Mouse (Mus musculus) forebrain, embryonic 16.5 days (tissue): ENCODE data around the gene Best2. TPM values are rescaled to one million over a fixed set of nuclear protein-coding genes. Genes with fewer than 3 reads are reported as not detected.

ENCODE experiments used
- ATAC-seq: fragments of 200-750 bp; cut with Nextera tagmentation; 2 replicates; pipeline ENCODE4 v1.8.0; 2017; ENCODE audit warnings: mild to moderate bottlenecking, moderate library complexity
- H3K27ac ChIP-seq: fragments of 300-500 bp; sonication (generic); 2 replicates; pipeline ENCODE4 v1.5.1; 2014; ENCODE audit warnings: low read length, control low read depth
- H3K27me3 ChIP-seq: fragments of 300-500 bp; sonication (generic); replicated peaks from 2 replicates; pipeline ENCODE4 v1.6.1; 2014; ENCODE audit warnings: low read length; ENCODE audit not compliant: control insufficient read depth, insufficient read depth
- H3K36me3 ChIP-seq: fragments of 300-500 bp; sonication (generic); 2 replicates; pipeline ENCODE4 v1.6.1; 2014; ENCODE audit not compliant: control insufficient read depth, insufficient read depth
- H3K4me1 ChIP-seq: fragments of 300-500 bp; sonication (generic); replicated peaks from 2 replicates; pipeline ENCODE4 v1.6.1; 2014; ENCODE audit warnings: low read length; ENCODE audit not compliant: control insufficient read depth, insufficient read depth
- H3K4me2 ChIP-seq: fragments of 300-500 bp; sonication (generic); 2 replicates; pipeline ENCODE4 v1.6.1; 2014; ENCODE audit warnings: mild to moderate bottlenecking, low read length, control low read depth
- H3K4me3 ChIP-seq: fragments of 300-500 bp; sonication (generic); replicated peaks from 2 replicates; pipeline ENCODE4 v1.5.1; 2014; ENCODE audit warnings: mild to moderate bottlenecking, low read length, control low read depth
- H3K9ac ChIP-seq: fragments of 300-500 bp; sonication (generic); replicated peaks from 2 replicates; pipeline ENCODE4 v1.6.1; 2014; ENCODE audit warnings: low read depth, low read length, control low read depth
- H3K9me3 ChIP-seq: fragments of 300-500 bp; sonication (generic); 2 replicates; pipeline ENCODE4 v1.6.1; 2016; ENCODE audit warnings: low read length; ENCODE audit not compliant: control insufficient read depth
- WGBS: fragments of 180-500 bp; shearing (Covaris S2); extraction: QIAGEN DNeasy Blood & Tissue Kit; methylation state at CpG from one replicate; pipeline ENCODE4 v1.1.7; 2014; 5-methylcytosine and 5-hydroxymethylcytosine counted together
- polyA plus RNA-seq: library from polyadenylated mRNA; unstranded; fragments of >200 nt; fragmentation: Nextera tagmentation; extraction: Ambion mirVana; gene quantifications from 2 replicates; pipeline ENCODE4 v1.2.1, GENCODE M21; 2015

The Best2 gene
- polyA plus RNA-seq, 1 experiment from 2014 or later, result not detected

DNA sequence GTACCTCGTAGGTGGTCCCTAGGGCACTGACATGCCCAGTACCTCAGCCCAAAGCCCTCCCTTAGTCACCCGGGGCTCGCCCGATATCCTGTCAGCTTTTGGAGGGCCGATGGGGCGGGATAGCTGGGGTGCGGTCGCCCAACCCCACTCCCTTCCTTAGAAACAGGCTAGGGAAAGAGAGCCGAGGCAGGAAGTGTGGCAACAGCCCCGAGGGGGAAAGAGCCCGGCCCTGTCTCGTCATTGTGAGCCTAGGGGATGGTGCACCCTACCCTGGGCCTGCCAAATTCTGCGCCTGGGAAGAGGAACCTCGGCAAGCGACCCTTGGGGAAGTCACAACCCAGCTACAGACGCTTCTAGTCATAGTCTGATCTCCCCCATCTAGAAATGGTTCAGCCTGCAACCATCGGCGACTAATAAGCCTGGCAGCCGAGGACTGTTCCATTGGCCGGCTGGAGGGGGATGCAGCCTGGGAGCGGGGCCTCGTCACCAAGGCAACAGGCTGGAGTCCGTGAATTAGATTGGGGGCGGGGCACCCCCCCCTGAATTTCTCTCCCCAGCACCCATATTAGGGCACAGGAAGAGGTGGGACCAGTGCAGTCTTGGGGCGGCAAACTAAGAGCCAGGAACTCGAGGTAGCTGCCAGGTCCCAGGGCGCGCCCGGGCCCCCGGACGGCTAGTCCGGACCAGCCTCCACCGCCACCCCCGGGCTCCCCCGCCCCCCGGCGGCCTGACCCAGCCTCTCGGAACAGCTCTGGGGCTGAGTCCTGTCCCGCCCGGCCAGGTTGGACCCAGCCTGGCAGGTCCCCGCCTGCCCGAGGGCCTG lies 34.5 kb downstream of the Best2 start:
- H3K27me3 ChIP-seq, result peaks cover 20% of the 10 kb centered on the region
- peak overlapping the region; percentile 46 for H3K27ac ChIP-seq
- H3K9me3 ChIP-seq, result no peaks in the 10 kb centered on the region
- peak; percentile 45 for ATAC-seq
- H3K9ac ChIP-seq, result peak overlapping the region; percentile 51
- H3K4me2 ChIP-seq, result peak overlapping the region; percentile 57
- peak overlapping the region; percentile 40 for H3K4me3 ChIP-seq
- WGBS, result 3% methylated on average over 42 of the region's 42 CpGs
- peaks cover 4% of the 10 kb centered on the region; the same call in 1 of the 2 replicates for H3K36me3 ChIP-seq
- peaks cover 64% of the 10 kb centered on the region for H3K4me1 ChIP-seq

GRCm38 (mm10) chr8:84978248-84978940 lies 35.9 kb downstream of the Best2 start, which contains the start of gene Junb:
Gene Junb, minus strand, starts transcription at chr8:84978718.
- Histone ChIP-seq H3K4me3 (peak within 1 kb of the TSS; percentile 57), H3K9me3 (no peaks in the 10 kb centered on the region), H3K36me3 (peaks cover 4% of the 10 kb centered on the region; the same call in 1 of the 2 replicates), H3K27me3 (peaks cover 20% of the 10 kb centered on the region), H3K4me2 (peak within 1 kb of the TSS; percentile 91), H3K9ac (peak within 1 kb of the TSS; percentile 67), H3K27ac (peak within 1 kb of the TSS; percentile 12), H3K4me1 (peaks cover 61% of the 10 kb centered on the region)
- peak; percentile 51 for ATAC-seq
- under 1% methylated on average over 63 of the region's 63 CpGs for WGBS

DNA sequence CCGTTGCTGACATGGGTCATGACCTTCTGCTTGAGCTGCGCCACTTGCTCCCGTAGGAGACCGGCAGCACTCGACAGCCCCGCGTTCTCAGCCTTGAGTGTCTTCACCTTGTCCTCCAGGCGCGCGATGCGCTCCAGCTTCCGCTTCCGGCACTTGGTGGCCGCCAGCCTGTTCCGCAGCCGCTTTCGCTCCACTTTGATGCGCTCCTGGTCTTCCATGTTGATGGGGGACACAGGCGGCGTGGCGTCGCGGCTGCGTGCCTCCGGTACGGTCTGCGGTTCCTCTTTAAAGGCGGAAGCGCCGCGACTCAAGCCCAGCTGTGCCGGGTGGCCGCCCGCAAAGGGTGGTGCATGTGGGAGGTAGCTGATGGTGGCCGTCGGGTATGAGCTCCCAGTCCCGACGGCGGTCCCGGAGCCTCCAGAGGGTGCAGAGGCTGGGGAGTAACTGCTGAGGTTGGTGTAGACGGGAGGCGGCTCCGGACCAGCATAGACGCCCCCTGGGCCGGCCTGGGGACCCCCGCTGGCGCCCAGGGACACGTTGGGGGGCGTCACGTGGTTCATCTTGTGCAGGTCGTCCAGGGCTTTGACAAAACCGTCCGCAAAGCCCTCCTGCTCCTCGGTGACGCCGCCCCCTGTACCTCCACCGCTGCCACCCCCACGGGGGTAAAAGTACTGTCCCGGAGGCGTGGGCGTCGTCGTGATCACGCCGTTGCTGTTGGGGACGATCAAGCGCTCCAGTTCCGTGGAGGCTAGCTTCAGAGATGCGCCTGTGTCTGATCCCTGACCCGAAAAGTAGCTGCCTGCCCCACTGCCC lies 36.7 kb downstream of the Best2 start:
- H3K27ac ChIP-seq, result no peak overlapping the region; the same call in 1 of the 2 replicates
- ATAC-seq, result no peak
- peak overlapping the region; percentile 57 for H3K4me3 ChIP-seq
- H3K36me3 ChIP-seq, result peaks cover 4% of the 10 kb centered on the region; the same call in 1 of the 2 replicates
- peaks cover 61% of the 10 kb centered on the region for H3K4me1 ChIP-seq
- peaks cover 20% of the 10 kb centered on the region for H3K27me3 ChIP-seq
- H3K9ac ChIP-seq, result peak overlapping the region; percentile 67
- H3K4me2 ChIP-seq, result peak overlapping the region; percentile 91
- 1% methylated on average over 70 of the region's 70 CpGs for WGBS
- no peaks in the 10 kb centered on the region for H3K9me3 ChIP-seq

DNA sequence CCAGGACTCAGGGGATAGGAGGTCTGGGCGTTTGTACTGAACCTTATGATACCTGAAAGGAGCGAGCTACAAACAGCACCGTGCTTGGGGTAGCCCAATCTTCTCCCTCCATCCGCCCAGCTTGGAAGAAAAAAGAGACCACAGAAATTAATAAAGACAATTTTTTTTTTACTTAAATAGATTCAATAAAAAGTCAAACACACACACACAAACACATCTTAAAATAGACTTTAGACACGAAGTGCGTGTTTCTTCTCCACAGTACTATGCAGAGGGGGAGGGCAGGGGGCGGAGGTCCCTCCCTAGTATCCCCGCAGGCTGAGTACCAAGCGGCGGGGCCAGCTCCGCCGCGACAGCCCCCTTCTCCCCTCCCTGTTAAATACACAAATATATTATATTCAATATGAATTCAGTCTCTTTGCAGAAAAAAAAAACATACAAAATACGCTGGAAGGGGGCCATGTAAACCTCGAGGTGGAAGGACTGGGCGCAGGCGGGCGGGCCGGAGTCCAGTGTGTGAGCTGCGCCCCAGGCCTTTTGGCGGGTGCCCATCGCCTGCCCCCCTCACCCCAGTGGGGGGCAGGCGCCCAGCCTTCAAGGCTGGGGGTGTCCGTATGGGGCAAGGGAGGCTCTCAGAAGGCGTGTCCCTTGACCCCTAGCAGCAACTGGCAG lies 37.4 kb downstream of the Best2 start:
- H3K4me3 ChIP-seq, result peak overlapping the region; percentile 57
- peaks cover 4% of the 10 kb centered on the region for H3K36me3 ChIP-seq
- H3K4me1 ChIP-seq, result peaks cover 62% of the 10 kb centered on the region
- WGBS, result 4% methylated on average over 25 of the region's 25 CpGs
- ATAC-seq, result no peak
- H3K9ac ChIP-seq, result peak overlapping the region; percentile 67
- no peaks in the 10 kb centered on the region for H3K9me3 ChIP-seq
- peaks cover 20% of the 10 kb centered on the region for H3K27me3 ChIP-seq
- no peak overlapping the region for H3K27ac ChIP-seq
- peak overlapping the region; percentile 91 for H3K4me2 ChIP-seq

DNA sequence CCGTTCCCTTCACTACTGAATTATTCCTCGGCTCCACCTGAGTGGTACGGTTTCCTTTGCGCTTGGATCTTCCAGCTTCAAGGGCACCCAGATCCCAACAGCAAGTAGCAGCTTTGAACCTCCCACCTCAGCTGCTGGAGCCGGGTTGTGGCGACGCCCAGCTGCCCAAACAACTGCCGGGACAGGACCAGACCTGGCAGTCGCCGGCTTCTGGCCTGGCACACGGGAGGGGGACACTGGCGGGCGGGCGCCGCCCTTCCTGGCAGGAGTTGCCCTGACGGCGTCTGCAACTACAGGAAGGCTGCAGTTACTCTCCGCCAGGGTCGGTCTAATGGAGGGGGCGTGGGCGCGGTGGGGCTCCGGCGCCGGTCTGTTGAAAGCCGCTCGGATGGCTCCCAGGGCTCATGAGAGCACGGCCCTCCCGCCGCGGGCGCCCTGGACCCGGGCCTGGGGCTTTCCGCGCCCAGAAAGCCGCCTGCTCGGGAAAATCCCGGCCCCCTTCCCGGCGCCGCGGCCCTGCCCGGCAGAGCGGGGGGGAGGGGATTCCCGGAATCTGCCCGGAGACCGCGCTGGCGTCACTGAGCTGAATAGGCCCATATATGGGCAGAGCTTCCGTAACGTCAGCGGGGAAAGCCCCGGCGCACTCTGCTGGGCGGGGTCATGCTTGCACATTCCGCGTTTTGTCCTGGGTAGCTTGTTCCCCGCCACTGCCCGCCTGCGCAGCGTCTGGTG lies 38.1 kb downstream of the Best2 start:
- no peaks in the 10 kb centered on the region for H3K9me3 ChIP-seq
- H3K27ac ChIP-seq, result 0 out of 2 replicates have a peak overlapping the region, but pooled peaks have one; percentile 2
- peaks cover 8% of the 10 kb centered on the region for H3K36me3 ChIP-seq
- H3K4me3 ChIP-seq, result peak overlapping the region; percentile 57
- peaks cover 20% of the 10 kb centered on the region for H3K27me3 ChIP-seq
- WGBS, result 1% methylated on average over 56 of the region's 61 CpGs
- peaks cover 67% of the 10 kb centered on the region for H3K4me1 ChIP-seq
- H3K4me2 ChIP-seq, result peak overlapping the region; percentile 91
- H3K9ac ChIP-seq, result peak overlapping the region; percentile 50
- ATAC-seq, result peak; percentile 84

- Histone ChIP-seq H3K27me3 (peaks cover 18% of the 10 kb centered on the region), H3K9me3 (no peaks in the 10 kb centered on the region), H3K4me1 (peaks cover 68% of the 10 kb centered on the region), H3K36me3 (peaks cover 8% of the 10 kb centered on the region), H3K4me2 (peak overlapping the region; percentile 91; the same call in 1 of the 2 replicates), H3K4me3 (no peak overlapping the region), H3K27ac (no peak overlapping the region), H3K9ac (no peak overlapping the region)
- no peak for ATAC-seq
- 31% methylated on average over 7 of the region's 7 CpGs for WGBS
Measured at GRCm38 (mm10) chr8:84975434-84975833, 38.9 kb downstream of the Best2 start.

DNA sequence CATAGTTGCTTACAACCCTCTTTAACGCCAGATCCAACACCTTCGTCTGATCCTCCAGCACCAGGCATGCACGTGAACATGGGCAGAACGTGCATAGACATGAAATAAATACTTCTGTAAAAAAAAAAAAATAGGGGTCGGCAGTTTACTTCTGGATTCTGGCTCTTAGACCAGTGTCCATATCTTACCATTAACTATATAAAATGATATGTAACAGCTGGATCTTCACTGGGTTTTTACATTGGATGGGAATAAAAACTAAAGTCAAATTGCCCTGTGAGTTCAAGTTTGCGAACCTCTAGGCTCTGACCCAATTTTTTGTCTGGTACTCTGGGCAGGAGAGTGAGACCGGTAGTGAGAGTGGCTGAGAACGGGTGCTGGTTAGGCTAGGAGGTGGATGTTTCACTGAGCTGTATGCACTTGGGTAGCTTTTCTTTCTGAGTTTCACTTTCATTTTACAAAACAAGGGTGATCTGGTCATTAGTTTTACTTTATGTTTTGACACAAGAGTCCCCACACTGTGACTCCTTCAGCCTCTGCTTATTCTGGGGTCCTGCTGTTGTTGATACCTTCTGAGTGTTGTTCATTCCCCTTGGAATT lies 39.7 kb downstream of the Best2 start:
- Histone ChIP-seq H3K9ac (no peak overlapping the region), H3K4me2 (no peak overlapping the region), H3K27ac (no peak overlapping the region), H3K27me3 (peaks cover 18% of the 10 kb centered on the region), H3K4me3 (no peak overlapping the region), H3K9me3 (no peaks in the 10 kb centered on the region), H3K4me1 (peaks cover 60% of the 10 kb centered on the region), H3K36me3 (peaks cover 8% of the 10 kb centered on the region)
- WGBS, result 76% methylated on average over 8 of the region's 8 CpGs
- ATAC-seq, result no peak
